Mouse (Mus musculus) heart, adult 18-20 months (tissue): ENCODE data around the gene Rasal2. TPM values are rescaled to one million over a fixed set of nuclear protein-coding genes. Genes with fewer than 3 reads are reported as not detected.

Experiments
- DNase-seq, 2 experiments: peaks; one replicate each; pipeline ENCODE4 v3.0.0; 2021 to 2022; ENCODE audit warnings: mixed read lengths in 1 of 2
- long read RNA-seq, 2 experiments: library from polyadenylated mRNA; stranded (forward); transcript quantifications; one replicate each; pipeline ENCODE4 v2.0.0; 2021
- total RNA-seq, 2 experiments: library from RNA; stranded (reverse); gene quantifications; 2 replicates each; pipeline ENCODE4 v1.2.3; 2021

Gene Rasal2
- total RNA-seq, result 10 to 100 TPM; 19.8 to 23.9 TPM
- long read RNA-seq, experiment 1, partial matches to known transcripts, result 2 of 5 reads
- long read RNA-seq, experiment 1, other reads (novel, unspliced or antisense), result 3 of 5 reads
- long read RNA-seq, experiment 2, partial matches to known transcripts, result 1 of 1 reads
- long read RNA-seq, experiment 2, other reads (novel, unspliced or antisense), result 0 of 1 reads

DNA sequence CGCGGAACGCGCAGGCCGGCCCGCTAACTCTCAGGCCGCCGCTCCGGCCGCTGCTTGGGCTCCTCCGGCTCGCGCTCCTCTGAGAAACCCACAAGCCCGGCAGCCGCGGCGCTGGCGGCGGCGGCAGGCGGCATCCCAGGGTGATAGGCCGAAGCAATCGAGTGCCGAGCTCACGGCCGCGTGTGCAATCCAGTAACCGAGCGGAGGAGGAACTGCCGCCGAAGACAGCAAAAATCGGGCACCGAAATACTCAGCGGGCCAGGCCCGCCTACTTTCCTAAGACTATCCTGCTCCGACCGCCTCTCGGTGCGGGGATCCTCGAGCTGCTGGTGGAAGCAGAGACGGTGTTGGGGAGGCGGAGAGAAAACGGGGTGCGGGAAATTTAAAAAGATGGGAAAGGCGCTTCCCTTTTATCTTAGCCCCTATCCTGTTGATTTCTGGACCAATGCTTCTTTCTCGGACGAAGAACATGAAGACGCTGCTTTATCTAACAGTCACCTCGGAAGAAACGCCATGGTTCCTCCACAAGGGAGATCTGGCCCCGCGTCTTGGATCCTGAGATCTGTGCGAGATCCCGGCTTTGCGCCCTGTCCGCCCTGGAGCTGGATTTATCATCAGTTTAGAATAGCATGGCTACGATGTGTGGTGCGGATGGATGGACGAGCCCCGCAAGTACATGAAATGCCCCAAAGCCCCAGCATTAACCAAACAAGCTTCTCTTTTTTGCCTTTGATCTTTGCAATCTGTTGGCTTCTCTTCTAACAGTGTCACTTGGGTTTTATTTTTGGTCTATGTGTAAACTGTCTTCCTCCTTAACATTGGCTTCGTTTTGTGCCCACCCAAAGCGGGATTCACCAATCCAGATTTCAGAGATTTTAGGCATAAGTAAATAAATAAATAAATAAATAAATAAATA lies at the start of gene Rasal2:
Gene Rasal2 (minus strand): TSS at position 142 of the 916 bp plus-strand sequence.
- peak; percentile 97 to 98 for DNase-seq

DNA sequence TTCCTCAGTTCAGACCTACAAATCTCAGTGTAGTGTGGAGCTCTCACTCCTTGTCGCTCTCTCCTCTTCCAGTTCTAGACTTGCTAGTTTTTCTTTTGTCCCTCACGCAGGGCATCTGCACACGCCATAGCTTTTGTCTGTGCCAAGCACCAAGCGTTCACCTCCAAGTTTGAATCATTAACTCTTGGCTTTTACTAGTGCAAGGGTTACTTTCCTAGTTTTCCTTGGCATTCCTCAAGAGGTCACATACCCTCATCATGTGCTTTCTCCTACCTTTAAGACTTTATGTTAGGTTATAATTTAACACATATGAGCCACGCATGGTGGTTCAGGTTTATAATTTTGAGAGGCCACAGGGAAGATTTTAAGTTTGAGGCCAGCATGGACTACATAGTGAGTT lies 48.9 kb upstream of the Rasal2 start:
- no peak for DNase-seq

DNA sequence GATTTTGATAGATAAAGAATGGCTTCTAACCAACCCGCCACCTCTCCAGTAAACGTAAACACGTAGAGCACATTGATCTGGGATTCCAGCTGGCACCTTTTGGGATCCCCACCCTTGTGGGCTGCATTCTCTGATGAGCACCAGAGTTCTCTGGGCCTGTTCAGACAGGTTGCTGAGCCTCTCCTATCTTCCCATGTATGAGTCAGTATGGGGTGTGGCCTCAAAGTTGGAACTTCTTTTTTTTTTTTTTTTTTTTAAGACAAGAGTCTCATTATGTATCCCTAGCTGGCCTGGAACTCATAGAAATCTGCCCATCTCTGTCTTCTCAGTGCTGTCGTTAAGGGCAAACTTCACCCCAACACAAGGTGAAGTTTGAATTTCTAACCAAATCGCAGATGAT lies 47.5 kb upstream of the Rasal2 start:
- DNase-seq, result no peak

DNA sequence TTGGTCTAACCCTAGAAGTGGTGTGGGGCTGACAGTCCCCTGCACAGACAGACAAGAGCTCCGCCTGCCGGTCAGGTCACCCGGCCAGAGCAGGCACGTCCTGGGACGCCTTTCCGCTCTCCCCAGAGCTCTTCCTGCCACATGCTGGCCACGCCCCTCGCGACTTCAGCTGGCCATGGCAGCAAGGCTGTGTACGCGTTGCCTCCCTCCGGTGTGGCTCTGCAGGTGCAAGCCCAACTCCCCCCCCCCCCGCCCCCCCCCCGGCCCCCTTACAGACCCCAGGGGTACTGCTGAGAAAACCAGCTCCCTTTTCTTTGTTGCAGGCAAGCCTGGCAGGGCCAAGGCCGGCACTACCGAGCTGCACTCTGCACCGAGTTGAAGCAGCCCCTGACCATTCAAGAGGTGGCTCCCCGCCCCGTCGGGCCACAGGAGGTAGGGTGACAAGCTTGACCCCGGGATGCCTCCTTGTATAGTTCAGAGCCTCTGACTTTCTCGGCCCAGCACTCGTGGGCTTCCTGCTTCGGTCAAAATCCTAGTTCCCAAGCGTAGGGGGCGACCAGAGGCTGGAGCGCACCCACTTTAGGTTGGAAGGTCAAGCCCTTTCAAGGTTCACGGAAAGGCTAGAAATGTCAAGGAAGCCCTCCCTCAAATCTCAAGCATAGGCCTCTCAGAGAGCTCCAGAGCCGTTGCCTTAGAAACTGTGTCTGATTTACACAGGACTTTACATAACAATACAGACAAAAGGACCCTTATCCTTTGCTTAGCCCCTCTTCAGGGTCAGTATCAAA lies 46.2 kb upstream of the Rasal2 start, which contains the start of gene Cryzl2:
Gene Cryzl2 (plus strand): TSS at position 157 of the 788 bp plus-strand sequence.
- DNase-seq, result peak; percentile 91 to 93

DNA sequence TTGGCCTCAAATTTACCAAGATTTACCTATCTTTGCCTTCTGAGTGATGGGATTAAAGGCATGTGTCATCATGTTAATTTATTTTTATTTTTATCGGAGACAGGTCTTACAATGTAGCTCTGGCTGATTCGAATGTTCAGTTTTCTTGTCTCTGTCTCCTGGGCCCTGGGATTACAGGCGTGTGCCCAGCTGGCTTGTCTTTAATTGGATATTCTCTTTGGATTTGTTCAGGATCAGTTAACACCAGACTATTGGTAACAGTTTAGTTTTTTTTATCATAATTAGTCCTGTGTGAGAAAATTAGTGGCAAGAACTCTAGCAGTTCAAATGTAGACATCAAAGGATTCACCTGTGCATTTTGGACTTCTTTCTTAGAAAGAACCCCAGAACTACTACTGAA lies 45.4 kb upstream of the Rasal2 start:
- no peak for DNase-seq

DNA sequence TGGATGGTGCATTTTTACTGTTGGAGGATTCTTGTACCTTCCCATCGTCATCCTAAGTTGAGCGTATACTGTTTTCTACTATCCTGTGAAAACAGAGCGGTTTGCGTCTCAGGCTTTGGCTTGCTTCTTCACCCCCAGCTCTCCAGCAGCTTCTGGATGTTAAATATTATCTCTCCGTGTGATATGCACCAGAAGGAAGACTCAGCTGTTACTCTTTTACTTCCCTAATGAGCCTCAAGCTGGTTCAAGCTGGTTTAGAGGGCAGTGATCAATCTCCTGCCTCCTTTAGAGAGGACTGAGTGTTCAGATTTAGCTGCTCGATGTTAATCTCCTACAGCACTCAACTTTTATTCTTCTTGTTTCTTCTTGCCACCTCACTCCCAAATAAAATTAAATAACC lies 42.5 kb upstream of the Rasal2 start:
- DNase-seq, result no peak

DNA sequence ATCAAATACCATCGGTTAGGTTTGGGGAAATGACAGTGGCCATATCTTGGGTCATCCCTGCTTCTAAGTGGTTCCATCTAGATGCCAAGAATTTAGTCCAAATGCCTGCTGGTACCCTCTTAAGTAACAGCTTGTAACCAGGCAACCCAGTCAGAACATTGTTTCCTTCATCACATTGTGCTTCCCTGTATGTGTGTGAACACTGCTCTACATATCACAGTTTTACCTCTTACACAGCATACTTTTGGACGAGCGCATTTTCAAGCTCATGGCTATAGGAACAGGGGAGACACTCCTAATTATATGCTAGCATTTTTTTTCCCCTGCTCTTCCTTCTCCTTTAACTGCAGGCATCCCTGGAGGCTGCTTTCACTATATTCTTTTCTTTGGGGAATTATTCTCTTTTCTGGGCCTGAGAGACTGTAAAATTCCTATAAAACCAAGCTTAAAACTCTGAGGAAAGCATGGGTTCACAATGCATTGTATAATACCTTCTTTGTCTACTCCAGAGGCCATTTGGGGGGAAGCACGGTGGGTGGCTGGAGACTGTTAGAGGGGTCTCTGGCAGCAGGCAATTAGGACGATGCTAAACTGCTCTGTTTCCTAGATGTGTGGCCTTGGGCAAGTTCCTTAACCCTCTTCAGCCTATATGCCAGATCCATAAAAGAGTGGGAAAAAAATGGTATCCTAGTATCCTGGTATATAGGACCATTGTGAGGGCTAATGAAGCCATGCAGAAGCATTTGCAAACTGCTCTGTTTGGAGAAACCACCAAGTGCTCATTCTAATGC lies 40.6 kb upstream of the Rasal2 start:
- DNase-seq, result no peak

DNA sequence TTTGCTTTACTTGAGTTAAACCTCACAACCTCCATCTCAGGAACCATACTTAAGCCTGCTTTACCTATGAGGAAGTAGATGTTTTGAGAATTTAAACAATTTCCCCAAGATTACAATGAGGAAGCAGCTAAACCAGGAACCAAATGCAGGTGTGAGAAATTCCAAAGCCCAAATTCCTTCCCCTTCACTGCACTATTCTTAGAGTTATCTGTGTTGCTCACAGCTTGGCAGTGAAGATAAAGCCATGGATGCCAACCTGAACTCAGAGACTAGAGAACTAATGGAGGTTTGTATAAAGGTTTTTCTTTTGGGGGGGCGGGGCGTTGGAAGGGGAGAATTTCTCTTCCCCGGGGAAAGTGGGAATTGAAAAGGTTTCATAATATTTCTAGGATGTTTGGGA lies 39.9 kb upstream of the Rasal2 start:
- no peak for DNase-seq

DNA sequence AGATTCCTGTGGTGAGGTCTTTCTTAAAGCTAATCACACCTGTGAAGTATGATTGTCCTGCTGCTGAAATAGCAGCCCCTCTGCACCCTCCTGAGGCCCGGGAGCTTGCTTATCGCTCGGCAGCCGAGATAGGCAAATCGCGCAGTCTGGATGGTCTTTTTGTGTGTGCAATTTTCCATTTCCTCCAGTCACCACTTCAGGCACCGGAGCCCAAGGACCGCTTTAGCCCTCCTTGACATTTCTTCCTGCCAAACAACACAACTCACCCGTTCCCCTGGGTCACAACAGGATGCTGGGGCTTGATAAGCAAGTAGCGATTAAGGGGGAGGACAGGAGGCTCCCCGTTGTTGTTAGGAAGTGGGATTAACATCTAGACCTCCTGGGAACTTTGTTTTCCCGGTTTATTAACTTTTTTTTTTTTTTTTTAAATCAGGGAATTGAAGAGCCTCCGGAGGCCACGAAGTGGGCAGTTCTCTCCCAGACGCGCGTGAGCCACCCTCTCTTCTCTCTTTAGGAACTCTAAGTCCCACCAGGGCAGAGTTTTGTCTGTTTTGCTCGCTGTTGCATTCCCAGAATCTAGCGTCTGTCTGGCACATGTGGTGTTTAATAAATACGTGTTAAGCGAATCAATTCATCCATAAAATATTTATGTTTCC lies 37.7 kb upstream of the Rasal2 start:
- peak; percentile 81 to 93 for DNase-seq

DNA sequence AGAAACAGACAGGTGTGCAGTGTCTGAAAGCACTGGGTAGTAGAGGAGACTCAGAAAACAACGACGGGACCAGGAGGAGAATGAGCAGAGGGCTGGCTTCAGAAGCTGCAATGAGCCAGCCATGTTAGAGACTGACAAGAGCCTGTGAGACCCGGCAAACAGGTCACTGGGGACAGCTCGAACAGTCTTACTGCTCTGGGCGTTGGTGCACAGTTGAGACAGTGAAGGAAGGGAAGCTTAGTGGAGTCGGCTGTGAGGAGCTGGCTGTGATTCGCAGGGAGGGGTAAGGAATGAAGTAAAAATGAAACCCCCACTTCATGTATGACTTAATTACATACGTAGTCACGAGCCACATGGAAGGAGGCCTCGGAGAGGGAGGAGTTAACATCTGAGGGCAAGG lies 37.1 kb upstream of the Rasal2 start:
- peak; percentile 55 to 68 for DNase-seq

DNA sequence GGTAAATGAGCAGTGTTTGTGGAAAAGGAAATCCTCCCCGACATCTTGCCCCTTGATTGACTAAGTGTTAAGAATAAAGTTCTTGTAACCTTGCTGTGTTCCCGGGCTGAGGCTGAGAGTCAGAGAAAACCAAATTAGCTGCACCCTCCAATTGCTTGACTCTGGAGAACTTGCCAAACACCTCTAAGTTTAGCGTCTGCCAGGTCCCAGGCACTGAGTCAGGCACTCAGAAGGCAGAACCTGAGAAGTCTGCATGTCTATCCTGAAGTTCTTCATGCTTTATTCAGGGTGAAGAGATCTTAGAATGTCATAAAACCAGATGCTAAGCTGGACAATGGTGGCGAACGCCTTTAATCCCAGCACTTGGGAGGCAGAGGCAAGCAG lies 36.4 kb upstream of the Rasal2 start:
- DNase-seq, result peak; percentile 42 to 63

DNA sequence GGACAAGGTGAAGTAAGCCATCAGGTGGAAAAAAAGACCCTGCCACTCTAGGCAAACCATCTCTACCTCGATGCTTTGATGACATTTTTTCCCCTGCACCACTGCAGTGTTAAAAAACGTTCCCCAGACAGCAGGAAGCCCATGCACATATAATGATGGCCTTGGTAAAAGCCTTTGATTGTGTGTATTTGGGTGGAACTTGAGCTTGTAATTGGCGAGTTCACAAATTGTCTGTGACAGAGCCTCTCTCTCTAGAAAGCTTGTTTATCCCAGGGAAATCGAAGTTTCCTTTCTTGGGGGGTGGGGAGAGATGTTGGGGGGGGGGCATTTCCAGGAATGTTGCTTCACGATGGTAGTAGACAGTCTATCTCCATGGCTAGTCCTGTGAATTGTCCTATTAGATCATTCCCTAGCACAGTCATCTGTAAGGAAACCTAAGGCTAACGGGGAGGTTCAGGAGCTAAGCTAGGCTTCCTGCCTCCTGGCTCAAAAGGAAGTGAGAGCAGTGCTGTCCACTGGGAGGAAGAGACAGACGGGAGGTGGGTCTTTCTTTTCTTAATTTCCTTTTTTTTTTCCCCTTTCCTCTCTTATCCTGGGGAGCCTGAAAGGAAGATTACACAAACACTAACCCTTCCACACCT lies 35.9 kb upstream of the Rasal2 start:
- peak; percentile 45 to 71 for DNase-seq

DNA sequence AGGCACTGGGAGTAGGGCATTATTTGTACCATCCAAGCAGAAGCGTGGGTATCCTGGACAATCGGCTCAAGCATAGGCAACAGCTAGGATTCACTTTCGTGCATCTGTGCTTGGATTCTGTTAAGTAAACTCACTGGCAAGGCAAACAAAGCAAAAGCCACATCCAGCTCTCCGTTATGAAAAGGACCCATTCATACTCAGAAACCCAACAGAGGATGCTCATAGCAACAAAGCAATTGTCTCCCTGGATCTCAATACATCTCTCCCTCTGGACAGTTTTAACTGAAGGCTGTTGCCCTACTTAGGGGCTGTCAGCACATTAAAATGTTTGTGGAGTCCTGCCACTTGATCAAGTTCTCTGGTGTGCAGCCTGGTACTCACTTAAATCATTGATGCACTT lies 34.7 kb upstream of the Rasal2 start:
- no peak for DNase-seq

DNA sequence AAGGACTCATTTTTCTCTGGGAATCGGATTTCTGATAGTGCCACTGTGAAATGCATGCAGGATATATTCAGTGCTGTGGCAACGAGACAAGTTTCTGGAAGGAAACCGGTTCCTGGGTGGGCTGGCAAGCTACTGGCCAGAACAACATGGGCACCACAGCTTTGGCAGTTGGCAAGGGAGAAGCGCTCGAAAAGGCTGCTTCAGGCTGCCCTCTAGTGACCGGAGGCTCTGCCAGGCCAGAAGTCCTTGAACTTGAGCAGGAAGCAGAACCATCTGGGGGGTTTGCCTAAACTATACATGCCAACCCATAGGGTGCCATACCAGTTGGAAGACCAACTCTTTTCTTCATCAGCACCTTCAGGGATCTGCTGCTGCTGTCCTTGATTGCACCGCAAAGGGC lies 33.9 kb upstream of the Rasal2 start:
- DNase-seq, result peak; percentile 87 to 89

DNA sequence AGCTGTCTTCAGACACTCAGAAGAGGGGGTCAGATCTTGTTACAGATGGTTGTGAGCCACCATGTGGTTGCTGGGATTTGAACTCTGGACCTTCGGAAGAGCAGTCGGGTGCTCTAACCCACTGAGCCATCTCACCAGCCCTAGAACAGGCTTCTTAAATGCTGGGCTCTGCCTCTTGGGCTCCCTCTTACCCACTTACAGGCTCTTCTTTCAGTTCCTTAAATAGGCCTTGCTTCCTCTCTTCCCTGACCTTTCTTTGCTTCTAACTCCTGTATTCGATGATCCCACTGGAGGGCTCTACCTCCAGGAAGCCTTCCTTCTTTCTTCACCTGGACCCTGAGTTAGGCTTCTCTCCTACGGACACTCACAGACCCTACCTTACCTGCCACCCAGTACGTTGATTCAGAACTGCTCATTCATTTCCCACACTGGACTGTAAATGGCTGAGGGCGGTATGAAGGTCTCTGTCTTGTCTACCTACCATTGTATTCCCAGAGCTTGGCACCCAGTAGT lies 33.1 kb upstream of the Rasal2 start:
- peak in 1 of 2 experiments; percentile 22 for DNase-seq

DNA sequence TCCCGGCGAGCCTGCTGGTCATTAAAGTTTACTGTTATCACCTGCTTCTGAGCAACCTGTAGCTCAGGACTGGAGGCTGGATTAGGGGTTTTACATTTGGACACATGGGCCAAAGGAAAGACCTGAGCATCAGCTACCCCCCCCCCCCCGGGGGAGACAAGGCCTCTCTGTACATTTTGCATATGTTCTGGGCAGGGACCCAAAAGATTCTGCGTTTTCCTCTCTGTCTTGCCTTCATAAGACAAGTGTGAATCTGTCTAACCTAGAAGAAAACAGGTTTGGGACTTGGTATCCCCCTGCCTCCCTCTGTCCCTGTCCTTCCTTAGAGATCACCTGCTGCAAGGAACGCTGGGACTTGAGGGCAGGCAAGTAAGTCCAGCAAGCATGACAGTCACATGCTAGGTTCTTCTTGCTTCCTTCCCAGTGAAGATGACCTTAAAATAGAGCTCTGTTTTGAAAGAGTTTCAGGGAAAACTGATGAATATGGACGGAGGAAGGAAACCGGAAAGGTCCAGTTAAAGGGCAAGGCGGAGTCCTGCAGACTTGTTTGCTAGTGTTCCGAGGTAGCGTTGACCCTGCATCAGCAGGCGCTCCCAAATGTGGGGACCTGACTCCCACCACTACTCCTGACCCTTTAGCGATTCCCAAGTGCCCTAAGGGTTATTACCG lies 32.4 kb upstream of the Rasal2 start:
- peak; percentile 59 to 66 for DNase-seq

DNA sequence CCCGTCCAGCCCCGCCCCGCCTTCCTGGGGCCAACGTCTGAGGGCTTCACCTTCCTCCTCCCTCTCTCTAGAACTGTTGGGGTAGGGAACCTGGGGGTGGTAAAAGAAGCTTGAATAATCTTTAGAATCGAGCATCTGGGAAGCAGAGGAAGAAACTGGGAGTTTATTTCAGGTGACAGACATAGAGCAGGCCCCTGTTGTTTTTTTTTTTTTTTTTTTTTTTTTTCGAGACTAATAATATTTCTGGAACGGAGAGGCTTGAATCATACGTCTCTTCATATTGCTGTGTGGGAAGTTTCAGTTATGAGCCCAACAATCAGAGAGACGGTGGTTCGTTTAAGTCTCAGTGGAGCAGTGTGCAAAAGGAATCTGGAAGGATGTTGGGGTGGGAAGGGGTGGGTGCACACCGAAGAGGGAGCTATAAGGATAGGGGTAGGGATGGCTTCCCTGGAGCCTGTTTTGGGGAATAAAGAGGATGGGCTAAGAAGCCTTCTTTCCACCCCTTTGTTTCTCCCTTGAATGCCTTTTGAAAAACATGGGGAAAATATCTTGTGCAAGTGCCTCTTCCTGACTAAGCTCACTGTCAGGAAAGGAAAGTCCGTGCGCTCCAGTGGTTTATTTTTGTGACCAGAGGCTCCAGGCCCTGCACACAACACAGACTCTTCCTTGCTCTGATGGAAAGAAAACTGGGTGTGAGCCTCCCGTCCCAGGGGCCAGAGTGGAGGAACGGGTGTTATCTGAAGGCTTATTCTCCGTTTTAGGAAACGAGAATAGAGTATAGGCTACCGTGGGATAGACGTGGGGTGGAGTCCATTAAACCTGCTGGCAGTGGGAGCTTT lies 31.5 kb upstream of the Rasal2 start:
- DNase-seq, result peak; percentile 68 to 74

DNA sequence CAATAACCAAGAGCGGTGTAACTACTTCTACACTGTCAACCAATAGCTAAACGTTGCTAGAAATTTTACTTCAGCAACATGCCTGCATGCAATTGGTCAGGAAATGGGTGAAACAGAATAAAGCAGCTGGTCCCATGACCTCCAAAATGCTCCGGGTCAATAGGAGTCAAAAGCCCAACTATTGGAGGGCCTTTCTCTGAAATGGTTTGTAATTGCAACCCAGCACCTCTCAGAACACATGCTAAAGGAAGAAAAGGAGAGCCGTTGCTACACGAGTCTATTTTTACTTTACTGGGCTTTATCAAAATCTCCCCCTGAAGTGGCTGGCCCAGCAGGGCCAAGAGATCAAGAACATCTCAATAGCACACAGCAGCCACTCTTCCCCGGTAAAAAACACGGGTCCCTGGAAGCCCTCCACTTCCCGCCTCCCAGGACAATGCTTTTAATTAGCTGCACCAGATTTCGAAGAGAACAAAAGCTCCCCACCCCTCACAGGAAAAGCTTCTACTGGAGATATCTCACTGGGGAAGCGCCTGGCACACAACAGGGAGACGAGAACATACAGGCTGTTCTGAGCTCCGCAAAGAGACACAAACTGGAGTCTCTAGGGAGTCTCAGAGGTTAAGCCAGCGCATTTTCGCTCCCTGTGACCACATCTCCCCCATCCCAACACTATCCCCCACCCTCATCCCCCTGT lies 30.8 kb upstream of the Rasal2 start:
- peak; percentile 87 to 94 for DNase-seq
